Mouse (Mus musculus) left cerebral cortex, postnatal 14 days (tissue): ENCODE results near the gene Slc6a8. TPM values are rescaled to one million over a fixed set of nuclear protein-coding genes. Genes with fewer than 3 reads are reported as not detected.

ENCODE experiments used
- DNase-seq, 2 experiments: peaks; one replicate each; pipeline ENCODE4 v3.0.0; 2021 to 2022; ENCODE audit warnings: low spot score in 2 of 2, mixed read lengths in 1 of 2
- intact Hi-C: fragments of 180-260 bp; cut with DNase I; formaldehyde crosslinking; loops from one replicate; pipeline ENCODE4 v1.15.1; 2025
- total RNA-seq, 2 experiments: library from RNA; stranded (reverse); gene quantifications; 2 replicates each; pipeline ENCODE4 v1.2.3; 2021

The Slc6a8 gene
- total RNA-seq, 2 experiments from 2014 or later, result 85.8 to 86.1 TPM

DNA sequence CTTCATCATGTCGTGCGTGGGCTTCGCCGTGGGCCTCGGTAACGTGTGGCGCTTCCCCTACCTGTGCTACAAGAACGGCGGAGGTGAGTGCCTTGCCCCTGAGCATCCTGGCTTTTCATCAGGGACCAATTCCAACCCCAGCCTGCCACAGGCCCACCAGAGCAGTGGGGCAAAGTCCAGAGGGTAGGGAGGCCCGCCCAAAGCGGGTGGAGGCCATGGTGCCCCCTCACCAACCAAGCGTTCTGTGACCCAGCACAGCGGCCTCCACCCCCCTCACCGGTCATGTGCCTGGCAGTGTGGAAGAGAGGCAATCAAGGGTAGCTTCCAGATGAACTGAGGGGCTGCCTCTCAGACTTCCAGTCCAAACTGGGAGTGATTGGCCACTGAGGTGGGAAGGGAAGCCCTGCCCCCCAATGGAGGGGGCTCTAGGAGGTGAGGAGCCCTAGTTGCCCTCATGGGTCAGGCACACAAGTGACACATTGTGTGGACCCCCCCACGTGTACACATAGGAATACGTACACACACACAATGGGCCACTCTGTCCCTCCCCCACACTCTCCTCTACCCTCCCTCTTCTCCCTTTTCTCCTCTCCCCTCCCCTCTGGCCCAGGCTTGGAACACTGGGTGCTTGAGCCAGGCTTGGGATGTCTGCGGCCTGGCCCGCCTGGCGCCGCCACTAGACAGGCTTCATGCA lies 1.2 kb downstream of the Slc6a8 start:
- intact Hi-C loops, result loop anchor here (10.0 kb wide), 1 partner anchor 619 kb away; no protein-coding TSS in a partner anchor
- peak in 1 of 2 experiments; percentile 49 for DNase-seq

DNA sequence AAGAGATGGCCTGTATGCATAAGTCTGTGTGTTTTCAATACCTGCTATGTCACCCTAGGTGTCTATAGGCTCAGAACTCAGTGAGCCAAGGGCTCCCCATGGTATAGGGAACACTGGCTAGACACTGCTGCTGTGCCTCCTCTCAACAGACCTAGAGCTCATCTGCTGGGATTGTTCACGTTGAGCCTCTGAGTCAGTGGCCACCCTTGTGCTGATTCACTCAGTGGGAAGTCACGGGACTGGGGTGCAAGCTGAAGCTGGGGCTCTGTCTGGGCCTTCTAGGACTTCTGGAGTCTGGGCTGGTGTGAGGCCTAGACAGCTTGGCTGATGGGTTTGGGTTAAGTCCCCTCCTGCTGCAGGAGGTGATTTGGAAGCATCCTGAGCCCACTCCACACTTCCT lies 2.3 kb downstream of the Slc6a8 start:
- intact Hi-C loops, result loop anchor here (10.0 kb wide), 1 partner anchor 620 kb away; no protein-coding TSS in a partner anchor
- DNase-seq, result no peak

DNA sequence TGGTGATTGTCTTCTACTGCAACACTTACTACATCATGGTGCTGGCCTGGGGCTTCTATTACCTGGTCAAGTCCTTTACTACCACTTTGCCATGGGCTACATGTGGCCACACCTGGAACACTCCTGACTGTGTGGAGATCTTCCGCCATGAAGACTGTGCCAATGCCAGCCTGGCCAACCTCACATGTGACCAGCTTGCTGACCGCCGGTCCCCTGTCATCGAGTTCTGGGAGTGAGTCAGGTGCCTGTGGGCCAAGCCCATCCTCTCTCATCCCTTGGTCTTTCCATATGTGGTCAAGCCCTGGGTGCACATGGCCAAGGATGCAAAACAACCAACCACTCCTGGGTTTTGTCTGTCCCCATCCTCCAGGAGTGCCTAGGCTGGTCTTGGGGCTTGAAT lies 3.7 kb downstream of the Slc6a8 start:
- intact Hi-C loops, result loop anchor here (10.0 kb wide), 1 partner anchor 622 kb away; no protein-coding TSS in a partner anchor
- DNase-seq, result no peak

DNA sequence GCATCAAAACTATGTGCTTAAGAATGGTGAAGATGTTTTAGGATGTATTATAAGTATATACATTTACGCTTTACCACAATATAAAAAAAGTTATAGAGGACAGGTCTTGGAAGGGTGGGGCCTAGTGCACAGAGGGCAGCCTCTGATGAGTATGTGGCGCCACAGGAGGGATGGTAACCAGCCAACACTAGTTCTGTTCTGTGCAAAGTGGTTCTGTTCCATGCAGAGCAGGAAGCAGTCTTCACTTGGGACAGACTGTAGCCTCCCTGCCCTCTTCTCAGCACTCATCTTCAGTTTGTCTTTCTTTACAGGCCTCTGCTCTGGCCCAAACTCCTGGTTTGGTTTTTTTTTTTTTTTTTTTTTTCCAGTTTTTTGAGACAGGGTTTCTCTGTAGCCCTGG lies 11.2 kb downstream of the Slc6a8 start:
- intact Hi-C loops, result no loop called here

DNA sequence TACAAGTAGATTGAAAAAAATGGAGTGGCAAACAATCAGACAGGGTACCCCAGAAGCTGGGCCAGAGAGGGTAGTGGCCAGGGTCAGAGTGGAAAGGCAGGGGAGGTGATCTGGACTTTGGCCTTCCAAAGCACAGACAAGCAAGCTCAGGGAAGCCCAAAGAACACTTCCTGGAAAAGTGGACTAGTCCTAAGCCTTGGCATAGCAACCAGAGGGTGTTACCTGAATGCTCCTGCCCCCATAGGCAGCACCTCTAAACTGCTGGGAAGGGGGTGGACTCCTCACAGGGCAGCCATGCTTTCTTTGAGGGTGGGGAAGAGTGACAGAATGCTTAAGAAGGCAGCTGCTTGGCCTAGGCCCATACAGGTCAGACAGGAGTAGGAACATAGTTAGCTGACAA lies 12.0 kb downstream of the Slc6a8 start:
- intact Hi-C loops, result no loop called here
- no peak for DNase-seq

More for the DNA sequence above, 11.2 kb downstream of the Slc6a8 start:
- DNase-seq, result no peak

DNA sequence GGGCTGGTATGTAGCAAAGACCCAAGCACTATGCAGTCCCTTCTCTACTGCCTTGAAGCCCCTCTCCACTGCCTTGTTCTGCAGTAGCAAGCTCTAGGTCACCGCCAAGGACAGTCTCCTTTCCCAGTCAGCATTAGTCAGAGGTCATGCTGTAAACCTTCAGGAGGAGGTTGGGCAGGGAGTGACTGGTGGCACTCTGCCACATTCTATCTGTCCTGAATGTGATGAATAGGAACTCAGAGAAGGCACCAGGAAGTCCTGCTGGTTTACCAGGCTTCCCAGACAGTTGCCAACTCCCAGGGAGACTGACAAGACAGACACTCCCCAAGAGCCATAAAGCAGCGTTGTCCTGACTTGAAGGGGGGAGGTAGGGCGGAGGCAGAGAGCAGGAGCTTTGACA lies 12.7 kb downstream of the Slc6a8 start:
- intact Hi-C loops, result no loop called here
- DNase-seq, result no peak

DNA sequence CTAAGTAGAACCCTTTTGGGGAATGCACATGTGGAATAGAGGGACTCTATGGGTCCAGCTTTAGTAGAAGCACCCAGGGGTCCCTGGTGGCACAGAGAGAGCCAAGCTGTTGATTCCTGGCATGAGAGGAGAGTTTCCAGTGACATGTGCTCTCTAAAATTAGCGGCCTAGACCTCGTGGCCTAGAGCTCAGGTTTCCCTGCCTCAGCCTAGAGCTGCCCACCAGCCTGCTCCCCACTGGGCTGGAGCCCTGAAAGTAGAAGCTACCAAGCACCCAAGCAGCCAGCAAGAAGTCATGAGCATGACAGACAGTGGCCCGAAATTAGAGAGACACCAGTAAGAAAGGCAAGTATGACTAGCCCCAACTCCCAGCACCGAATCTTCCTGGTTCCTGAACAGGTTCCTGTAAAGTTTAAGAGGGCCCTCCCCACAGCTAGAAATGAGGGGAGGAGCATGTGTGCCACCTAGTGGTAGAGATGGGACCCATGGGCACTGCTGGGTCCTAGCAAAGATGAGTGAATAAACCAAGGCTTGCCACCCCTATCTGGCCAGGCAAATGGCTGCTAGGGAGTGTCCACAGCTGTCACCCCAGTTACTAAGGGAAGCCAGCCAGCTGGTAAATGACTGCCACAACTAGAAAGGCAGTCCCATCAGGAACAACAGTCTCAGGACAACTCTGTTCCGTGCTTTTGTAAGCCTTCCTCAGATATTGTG lies 18.1 kb downstream of the Slc6a8 start:
- intact Hi-C loops, result no loop called here
- DNase-seq, result peak; percentile 41 to 45

DNA sequence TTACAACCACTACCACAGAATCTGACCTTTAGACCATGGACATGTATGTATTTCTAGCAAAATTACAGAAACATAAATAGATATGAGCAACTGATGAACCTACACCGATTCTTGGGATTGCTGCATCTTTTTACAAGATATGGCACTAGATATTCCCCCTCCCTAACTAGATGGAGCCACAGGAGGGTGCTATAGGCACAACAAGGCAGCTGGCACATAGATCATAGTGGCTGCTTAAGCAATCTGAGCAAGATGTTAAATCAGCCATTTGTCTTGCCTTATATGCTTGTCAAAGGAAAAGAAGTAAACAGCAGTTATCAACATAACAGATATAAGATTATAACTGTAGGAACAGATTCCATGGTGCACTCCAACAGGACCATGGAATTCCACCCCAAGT lies 27.5 kb downstream of the Slc6a8 start:
- intact Hi-C loops, result no loop called here
- DNase-seq, result peak in 1 of 2 experiments; percentile 32

DNA sequence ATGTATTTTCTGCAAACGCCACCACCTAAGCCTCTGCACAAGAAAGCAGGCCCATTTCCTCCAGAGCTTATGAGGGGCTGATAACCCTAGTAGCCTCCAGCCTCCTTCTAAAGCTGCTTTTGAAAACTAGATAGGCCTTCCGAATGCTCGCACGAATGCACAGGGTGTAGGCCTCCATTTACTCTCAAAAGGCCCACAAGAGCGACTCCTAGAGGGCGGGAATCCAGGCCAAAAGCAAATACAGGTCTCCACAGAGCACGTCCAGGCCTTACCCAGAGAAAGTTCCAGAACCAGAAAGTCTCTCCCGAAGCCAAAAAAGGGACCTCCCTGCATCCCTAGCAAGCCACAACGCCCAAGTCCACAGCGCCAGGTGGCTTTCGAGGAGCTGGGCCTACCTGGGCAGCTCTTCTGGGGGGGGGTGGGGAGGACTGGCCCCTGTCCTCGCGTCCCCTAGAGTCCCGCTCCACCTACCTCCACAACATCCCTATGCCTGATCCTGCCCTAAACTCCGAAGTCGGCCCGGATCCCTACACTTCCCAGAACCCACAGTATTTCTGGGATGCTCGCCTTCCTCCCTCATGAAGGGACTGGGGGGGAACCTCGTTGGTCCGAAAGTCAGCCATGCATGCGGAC lies 42.6 kb downstream of the Slc6a8 start:
- intact Hi-C loops, result loop anchor here (5.0 kb wide), 1 partner anchor 72 kb away; the partner anchor contains the start of genes Idh3g and Ssr4
- peak in 1 of 2 experiments; percentile 14 for DNase-seq

DNA sequence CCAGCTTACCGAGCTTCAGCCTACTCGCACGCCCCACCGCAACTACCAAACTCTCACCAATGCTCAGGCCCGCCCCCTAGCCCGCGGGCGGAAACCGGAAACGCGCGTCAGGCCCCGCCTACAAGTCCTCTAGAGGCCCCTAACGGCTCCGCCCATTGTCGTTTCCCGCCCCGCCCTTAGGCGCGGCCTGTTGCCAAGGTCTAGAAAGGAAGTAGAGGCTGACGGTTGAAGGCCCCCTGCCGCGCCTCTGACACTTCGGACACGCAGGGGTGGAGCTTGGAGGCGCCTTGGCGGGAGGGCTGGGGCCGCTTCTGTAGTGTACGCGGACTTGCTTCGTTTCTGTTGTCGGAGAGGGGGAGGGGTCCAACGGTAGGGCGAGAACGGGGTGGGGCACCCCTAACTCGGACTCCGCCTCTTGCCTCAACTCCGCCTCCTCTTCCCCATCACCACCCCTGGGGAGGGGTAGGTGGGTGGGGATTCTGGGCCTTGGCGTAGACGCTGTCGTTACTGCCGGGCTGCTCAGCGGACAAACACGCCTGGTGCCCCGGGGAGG lies 43.2 kb downstream of the Slc6a8 start, which contains the start of the genes Bcap31 and Abcd1:
TSS of gene Bcap31 (minus strand) at position 67 of the 553 bp plus-strand sequence.
TSS of gene Abcd1 (plus strand) at position 489 of the 553 bp plus-strand sequence.
- DNase-seq, result peak; percentile 85 to 91
- intact Hi-C loops, result loop anchor here (5.0 kb wide), 1 partner anchor 71 kb away; the partner anchor contains the start of genes Idh3g and Ssr4

DNA sequence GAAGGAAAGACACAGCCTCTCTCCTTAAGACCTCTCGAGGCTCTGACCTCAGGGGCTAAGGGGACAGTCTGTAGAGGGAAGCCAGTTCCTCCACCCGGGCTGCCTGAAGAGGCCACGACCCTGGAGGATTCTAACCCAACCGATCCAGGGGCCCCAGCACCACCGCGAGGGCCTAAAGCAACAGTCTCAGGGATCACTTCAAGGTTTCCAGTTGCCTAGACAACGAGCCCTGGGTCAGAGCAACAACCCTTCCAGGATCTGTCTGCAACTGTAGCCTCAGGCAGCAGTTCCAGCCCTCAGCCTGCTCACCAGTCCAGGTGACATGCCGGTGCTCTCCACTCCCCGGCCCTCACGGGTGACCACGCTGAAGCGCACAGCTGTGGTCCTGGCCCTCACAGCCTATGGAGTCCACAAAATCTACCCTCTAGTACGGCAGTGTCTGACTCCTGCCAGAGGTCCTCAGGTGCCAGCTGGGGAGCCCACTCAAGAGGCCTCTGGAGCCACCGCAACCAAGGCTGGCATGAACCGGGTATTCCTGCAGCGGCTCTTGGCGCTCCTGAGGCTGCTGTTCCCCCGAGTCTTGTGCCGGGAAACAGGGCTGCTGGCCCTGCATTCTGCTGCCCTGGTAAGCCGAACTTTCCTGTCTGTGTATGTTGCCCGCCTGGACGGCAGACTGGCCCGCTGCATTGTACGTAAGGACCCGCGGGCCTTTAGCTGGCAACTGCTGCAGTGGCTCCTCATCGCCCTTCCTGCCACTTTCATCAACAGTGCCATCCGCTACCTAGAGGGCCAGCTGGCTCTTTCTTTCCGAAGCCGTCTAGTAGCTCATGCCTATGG lies 44.0 kb downstream of the Slc6a8 start:
- intact Hi-C loops, result loop anchor here (5.0 kb wide), 1 partner anchor 70 kb away; the partner anchor contains the start of genes Idh3g and Ssr4

DNA sequence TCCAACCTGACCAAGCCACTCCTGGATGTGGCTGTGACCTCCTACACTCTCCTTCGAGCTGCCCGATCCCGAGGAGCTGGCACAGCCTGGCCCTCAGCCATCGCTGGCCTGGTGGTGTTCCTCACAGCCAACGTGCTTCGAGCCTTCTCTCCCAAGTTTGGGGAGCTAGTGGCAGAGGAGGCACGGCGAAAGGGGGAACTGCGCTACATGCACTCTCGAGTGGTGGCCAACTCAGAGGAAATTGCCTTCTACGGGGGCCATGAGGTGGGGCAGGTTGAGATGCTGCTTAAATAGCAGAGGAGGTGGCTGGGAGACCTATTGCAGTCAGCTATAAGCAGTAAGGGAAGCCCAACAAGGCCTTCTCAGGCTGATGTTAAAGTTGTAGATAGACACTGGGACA lies 44.7 kb downstream of the Slc6a8 start:
- peak in 1 of 2 experiments; percentile 2 for DNase-seq
- intact Hi-C loops, result loop anchor here (5.0 kb wide), 1 partner anchor 70 kb away; the partner anchor contains the start of genes Idh3g and Ssr4

More for the DNA sequence above, 44.0 kb downstream of the Slc6a8 start:
- peak in 1 of 2 experiments; percentile 7 for DNase-seq

DNA sequence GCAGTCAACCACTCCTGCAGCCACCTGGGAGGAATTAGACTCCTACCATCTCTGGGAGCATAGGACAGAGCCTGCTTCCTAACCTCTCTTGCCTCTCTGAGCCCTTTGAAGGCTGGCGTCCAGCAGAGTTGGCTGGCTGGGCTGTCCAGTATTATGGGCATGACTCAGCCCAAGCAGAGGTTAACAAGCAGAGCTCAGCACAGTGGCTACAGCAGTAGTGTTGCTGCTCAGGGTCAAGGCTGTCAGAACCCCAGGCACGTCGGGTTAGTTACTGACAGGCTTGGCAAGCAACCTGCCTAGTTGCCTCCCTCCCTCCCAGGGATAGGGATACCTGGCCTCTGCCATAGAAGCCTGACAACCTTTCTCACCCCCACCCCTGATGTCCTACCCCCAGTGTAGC lies 45.3 kb downstream of the Slc6a8 start:
- intact Hi-C loops, result loop anchor here (5.0 kb wide), 1 partner anchor 69 kb away; the partner anchor contains the start of genes Idh3g and Ssr4
- DNase-seq, result no peak

DNA sequence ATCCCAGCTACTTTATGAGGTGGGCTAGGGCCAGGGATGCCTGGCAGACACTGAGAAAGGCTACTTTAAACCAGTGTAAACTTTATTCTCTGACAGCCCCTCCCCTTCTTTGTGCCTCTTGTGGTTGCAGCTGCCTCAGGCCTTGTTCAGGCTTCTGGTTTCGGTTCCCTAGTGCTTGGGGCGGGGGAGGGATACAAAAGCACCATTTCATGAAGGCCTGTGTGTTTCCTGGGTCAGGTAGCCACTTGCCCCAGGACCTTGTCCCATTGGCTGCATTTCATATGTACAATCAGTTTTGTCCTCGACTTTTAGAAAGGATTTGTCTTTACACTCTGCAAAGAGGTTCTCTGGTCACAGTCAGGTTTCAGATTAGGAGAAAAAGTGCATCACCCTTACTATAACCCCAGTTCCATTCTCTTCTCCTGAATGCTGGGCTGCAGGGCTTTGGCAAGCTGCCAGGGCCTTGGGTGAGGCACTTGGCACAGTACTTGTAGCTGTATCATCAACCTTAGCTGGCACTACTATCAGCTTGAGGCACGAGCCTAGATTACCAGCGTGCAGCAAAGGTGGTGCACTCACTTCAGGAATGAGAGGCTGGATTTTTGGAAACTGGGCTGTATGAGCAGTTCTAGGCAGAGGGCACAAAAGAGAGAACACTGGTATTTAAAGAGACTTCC lies 45.9 kb downstream of the Slc6a8 start:
- intact Hi-C loops, result loop anchor here (5.0 kb wide), 1 partner anchor 68 kb away; the partner anchor contains the start of genes Idh3g and Ssr4
- peak; percentile 3 to 5 for DNase-seq

DNA sequence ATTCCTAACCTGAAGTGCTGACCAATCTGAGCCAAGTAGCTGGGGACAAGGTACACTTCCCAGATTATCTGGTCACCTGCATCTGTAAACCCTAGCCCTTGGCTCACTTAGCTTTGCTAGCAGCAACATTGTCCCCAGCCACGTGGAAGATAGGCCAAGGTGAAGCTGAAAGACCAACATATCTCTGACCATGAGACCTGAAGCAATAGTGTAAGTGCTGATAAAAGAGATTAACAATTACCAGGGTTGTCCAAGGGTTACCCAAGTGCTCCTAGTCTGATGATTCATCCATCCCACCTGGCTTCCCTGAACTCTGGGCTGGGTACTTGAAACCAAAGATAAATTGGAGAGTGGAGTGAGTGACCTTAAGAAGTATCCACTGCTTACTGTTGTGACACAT lies 58.0 kb downstream of the Slc6a8 start:
- DNase-seq, result no peak
- intact Hi-C loops, result no loop called here
